19 mouse cellular contexts compared by ENCODE assay signal in genomic region chr2:90649965-90650364, GRCm38 (mm10). TPM values are rescaled to one million over a fixed set of nuclear protein-coding genes. Genes with fewer than 3 reads are reported as not detected.
DNase-seq lines count a peak whose midpoint lies in the region; ATAC-seq lines count a peak whose summit lies in the region.
"Had no signal": no experiment of that assay in that cellular context is flagged by ENCODE, and none has a peak within 500 bp of the region (broad histone marks: within the 10 kb centered on the region; RNA-seq: fewer than 3 reads in every experiment).

No protein-coding gene starts in this region.

- no peak overlapping the region for H3K4me3 ChIP-seq in heart, embryonic 11.5 days (ENCODE audit: low read depth, low read length)
- H3K4me3 ChIP-seq in forebrain, embryonic 15.5 days, result no peak overlapping the region
- no peak overlapping the region for H3K4me3 ChIP-seq in forebrain, embryonic 10.5 days
- H3K4me3 ChIP-seq: gastrocnemius, adult 2 months; heart, embryonic 12.5 days; kidney, embryonic 15.5 days; layer of hippocampus, adult 2 months; limb, embryonic 12.5 days; neural tube, embryonic 15.5 days had no signal

- peak; percentile 95 for DNase-seq in heart, adult 11 months
- peak; percentile 56 for DNase-seq in lung, postnatal 36 days
- DNase-seq in lung, postnatal 14 days, result no peak
- peak; percentile 35 for DNase-seq in skeletal muscle tissue, adult 2 months (ENCODE audit: low read depth, low spot score)
- DNase-seq in retina, postnatal 1 day, result no peak
- DNase-seq in forebrain, embryonic 10.5 days (ENCODE audit: extremely low spot score, low spot score), result no peak
- DNase-seq: cerebellum, adult 2 months; gastrocnemius, adult 2 months; lung, embryonic 14.5 days; thymus, adult 2 months had no signal

- no peaks in the 10 kb centered on the region for H3K36me3 ChIP-seq in heart, embryonic 11.5 days (ENCODE audit: control insufficient read depth, insufficient read depth, low read length)
- no peaks in the 10 kb centered on the region for H3K36me3 ChIP-seq in forebrain, embryonic 15.5 days
- no peaks in the 10 kb centered on the region for H3K36me3 ChIP-seq in forebrain, embryonic 10.5 days (replicated peaks)
- H3K36me3 ChIP-seq: heart, embryonic 12.5 days; kidney, embryonic 15.5 days; limb, embryonic 12.5 days; neural tube, embryonic 15.5 days had no signal

- no peaks in the 10 kb centered on the region for H3K4me1 ChIP-seq in heart, embryonic 11.5 days (ENCODE audit: control insufficient read depth, insufficient read depth, low read length)
- H3K4me1 ChIP-seq in forebrain, embryonic 15.5 days, result no peaks in the 10 kb centered on the region
- no peaks in the 10 kb centered on the region for H3K4me1 ChIP-seq in forebrain, embryonic 10.5 days
- H3K4me1 ChIP-seq: heart, embryonic 12.5 days; kidney, embryonic 15.5 days; limb, embryonic 12.5 days; neural tube, embryonic 15.5 days had no signal

- H3K9ac ChIP-seq in heart, embryonic 11.5 days (ENCODE audit: low read depth, low read length), result no peak overlapping the region
- H3K9ac ChIP-seq in forebrain, embryonic 15.5 days (replicated peaks), result no peak overlapping the region
- H3K9ac ChIP-seq: heart, embryonic 12.5 days; kidney, embryonic 15.5 days; limb, embryonic 12.5 days; lung, embryonic 14.5 days; neural tube, embryonic 15.5 days had no signal

- H3K27ac ChIP-seq in heart, embryonic 11.5 days (ENCODE audit: low read depth, low read length), result no peak overlapping the region
- H3K27ac ChIP-seq in forebrain, embryonic 15.5 days (replicated peaks), result no peak overlapping the region
- no peak overlapping the region for H3K27ac ChIP-seq in forebrain, embryonic 10.5 days
- H3K27ac ChIP-seq: gastrocnemius, adult 2 months; kidney, embryonic 15.5 days; layer of hippocampus, adult 2 months; limb, embryonic 12.5 days; neural tube, embryonic 15.5 days had no signal

- WGBS in heart, embryonic 11.5 days (ENCODE audit: insufficient replicate concordance), result 58% methylated on average over 4 of the region's 4 CpGs
- 68% methylated on average over 4 of the region's 4 CpGs for WGBS in forebrain, embryonic 15.5 days
- 76% methylated on average over 4 of the region's 4 CpGs for WGBS in forebrain, embryonic 10.5 days

- H3K4me2 ChIP-seq in heart, embryonic 11.5 days, result no peak overlapping the region
- H3K4me2 ChIP-seq in forebrain, embryonic 15.5 days (replicated peaks), result no peak overlapping the region
- H3K4me2 ChIP-seq: heart, embryonic 12.5 days; kidney, embryonic 15.5 days; limb, embryonic 12.5 days; lung, embryonic 14.5 days; neural tube, embryonic 15.5 days had no signal

- H3K27me3 ChIP-seq in heart, embryonic 11.5 days (ENCODE audit: control insufficient read depth, insufficient read depth, low read length), result no peaks in the 10 kb centered on the region
- H3K27me3 ChIP-seq in forebrain, embryonic 15.5 days, result no peaks in the 10 kb centered on the region
- H3K27me3 ChIP-seq in forebrain, embryonic 10.5 days (ENCODE audit: poor library complexity, severe bottlenecking), result no peaks in the 10 kb centered on the region
- H3K27me3 ChIP-seq: heart, embryonic 12.5 days; kidney, embryonic 15.5 days; neural tube, embryonic 15.5 days had no signal

- ATAC-seq in heart, embryonic 11.5 days (replicated peaks; ENCODE audit: insufficient number of reproducible peaks, low FRiP score, low TSS enrichment), result no peak
- no peak for ATAC-seq in forebrain, embryonic 15.5 days (replicated peaks)
- ATAC-seq: forebrain, embryonic 16.5 days; inflammation-experienced regulatory T-cells, adult 6 months had no signal

- no peaks in the 10 kb centered on the region for H3K9me3 ChIP-seq in heart, embryonic 11.5 days (replicated peaks; ENCODE audit: control insufficient read depth, low read length)
- H3K9me3 ChIP-seq in forebrain, embryonic 15.5 days, result no peaks in the 10 kb centered on the region
- H3K9me3 ChIP-seq in forebrain, embryonic 10.5 days, result no peaks in the 10 kb centered on the region
- H3K9me3 ChIP-seq: heart, embryonic 12.5 days; kidney, embryonic 15.5 days; limb, embryonic 12.5 days; neural tube, embryonic 15.5 days had no signal

RNA-seq across cellular contexts. Expression of gene Nup160, which starts 27.1 kb away (rescaled TPM):
- 35.6 and 36.4 TPM in 2 replicates for polyA plus RNA-seq in heart, embryonic 11.5 days (2014; fragmentation: Nextera tagmentation; extraction: Ambion mirVana)
- 27.8 and 31.1 TPM in 2 replicates for polyA plus RNA-seq in forebrain, embryonic 15.5 days (2015; fragmentation: Nextera tagmentation; extraction: Ambion mirVana)
- polyA plus RNA-seq in forebrain, embryonic 10.5 days (2016; fragmentation: Nextera tagmentation; extraction: Ambion mirVana), result 64.7 and 75.7 TPM in 2 replicates

Comparison
In these comparisons a context has a peak if more than half of its experiments do, and no peak if none do; other contexts are left out.
1. DNase-seq: peak in heart, adult 11 months (single experiment), lung, postnatal 36 days (single experiment) and skeletal muscle tissue, adult 2 months (single experiment); none in lung, postnatal 14 days (single experiment), retina, postnatal 1 day (single experiment) and forebrain, embryonic 10.5 days (single experiment).